Mouse (Mus musculus): Measurements from ENCODE around the gene Rplp2.

Rplp2 gene

DNA sequence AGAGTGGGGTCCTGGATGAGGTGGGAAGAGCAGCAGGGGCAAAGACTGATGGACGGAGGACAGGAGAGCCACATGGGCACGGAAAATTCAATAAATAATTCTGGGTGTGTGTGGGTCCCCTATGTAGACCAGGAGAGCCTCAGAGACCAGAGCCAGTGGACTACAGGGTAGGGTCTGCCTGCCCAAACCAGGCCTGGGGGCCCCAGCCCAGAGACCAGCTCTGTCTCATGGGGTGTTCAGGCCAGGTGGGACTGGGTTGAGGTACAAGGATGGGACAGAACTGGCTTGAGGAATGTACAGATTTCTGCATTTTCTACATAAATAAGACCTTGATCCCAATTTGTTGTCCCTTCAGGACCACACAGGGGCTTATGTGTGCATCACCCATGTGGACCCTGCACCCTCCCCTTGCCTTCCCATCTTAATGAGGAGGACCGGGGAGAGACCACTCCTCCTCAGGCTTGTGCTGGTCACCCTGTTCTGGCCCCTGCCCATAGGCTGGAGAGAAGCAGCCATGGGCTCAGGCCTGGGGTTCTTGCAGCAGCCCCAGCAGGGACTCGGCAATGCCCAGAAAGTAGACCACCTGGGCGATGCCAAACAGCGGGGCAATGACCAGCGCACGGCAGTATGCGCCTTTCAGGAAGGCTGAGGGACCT is 16.5 kb upstream of the Rplp2 start:
- no peak for DNase-seq (ENCODE audit: low spot score in 2 of 2)

DNA sequence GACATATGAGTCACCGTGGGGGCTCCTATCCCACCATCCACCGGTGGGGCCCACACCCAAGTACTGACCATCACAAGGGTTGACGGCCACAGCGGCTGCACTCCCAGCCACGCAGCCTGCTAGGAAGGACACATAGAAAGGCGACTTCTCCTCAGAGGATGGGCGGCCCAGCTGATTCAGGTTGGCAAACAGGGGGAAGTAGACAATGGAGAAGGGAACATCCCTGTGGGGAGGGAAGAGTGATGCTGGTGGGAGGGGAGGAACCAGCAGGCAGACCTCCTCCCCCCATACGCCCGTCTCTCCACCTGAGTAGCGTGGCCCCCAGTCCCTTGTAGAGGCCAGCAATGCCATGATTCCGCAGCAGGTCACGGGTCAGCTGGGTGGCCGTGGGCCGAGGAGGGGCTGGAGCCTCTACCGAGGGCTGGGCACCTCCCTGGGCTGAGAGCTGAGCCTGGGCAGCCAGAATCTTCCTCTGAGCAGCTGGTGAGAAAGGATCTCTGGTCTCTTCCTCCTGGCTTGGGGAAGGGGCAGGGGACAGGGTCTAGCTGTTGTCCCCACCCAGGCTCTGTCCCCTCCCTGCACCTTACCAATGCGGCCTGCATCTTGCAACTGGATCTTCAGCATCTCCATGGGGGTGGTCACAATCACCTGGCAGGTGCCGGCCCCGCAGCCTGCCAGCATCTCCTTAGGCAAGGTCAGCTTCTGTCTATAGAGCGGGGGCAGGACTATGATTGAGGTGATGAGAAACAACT is 15.6 kb upstream of the Rplp2 start:
- DNase-seq (ENCODE audit: low spot score in 2 of 2) = no peak

GRCm38 (mm10) chr7:141432186-141432611 is 15.0 kb upstream of the Rplp2 start:
- no peak for DNase-seq (ENCODE audit: low spot score in 2 of 2)

- DNase-seq (ENCODE audit: low spot score in 2 of 2) = no peak
Measured at GRCm38 (mm10) chr7:141432741-141433516, 14.2 kb upstream of the Rplp2 start.

- DNase-seq (ENCODE audit: low spot score in 2 of 2) = no peak
Measured at GRCm38 (mm10) chr7:141433517-141434400, 13.4 kb upstream of the Rplp2 start.

DNA sequence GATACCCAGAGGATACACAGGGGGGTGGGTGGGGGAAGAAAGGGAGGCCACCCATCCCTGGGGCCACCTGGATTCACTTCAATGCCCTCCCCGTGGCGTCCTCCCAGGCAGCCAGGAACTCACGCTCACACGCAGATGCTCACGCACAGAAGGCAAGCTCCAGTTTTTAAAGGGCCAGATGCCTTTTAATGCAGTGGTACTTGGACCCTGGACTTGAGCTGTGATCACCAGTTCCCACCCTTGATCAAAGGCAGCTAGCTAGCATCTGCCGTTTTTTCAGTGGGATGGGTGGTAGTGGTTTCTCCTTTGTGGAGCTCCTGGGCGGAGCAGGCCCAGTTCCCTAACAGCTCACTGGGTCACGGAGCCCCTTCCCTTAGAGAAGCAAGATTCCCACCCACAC is 12.7 kb upstream of the Rplp2 start:
- no peak for DNase-seq (ENCODE audit: low spot score in 2 of 2)

GRCm38 (mm10) chr7:141435129-141435855 is 11.9 kb upstream of the Rplp2 start:
- peak in 1 of 2 experiments; percentile 64 for DNase-seq (ENCODE audit: low spot score in 2 of 2)

DNA sequence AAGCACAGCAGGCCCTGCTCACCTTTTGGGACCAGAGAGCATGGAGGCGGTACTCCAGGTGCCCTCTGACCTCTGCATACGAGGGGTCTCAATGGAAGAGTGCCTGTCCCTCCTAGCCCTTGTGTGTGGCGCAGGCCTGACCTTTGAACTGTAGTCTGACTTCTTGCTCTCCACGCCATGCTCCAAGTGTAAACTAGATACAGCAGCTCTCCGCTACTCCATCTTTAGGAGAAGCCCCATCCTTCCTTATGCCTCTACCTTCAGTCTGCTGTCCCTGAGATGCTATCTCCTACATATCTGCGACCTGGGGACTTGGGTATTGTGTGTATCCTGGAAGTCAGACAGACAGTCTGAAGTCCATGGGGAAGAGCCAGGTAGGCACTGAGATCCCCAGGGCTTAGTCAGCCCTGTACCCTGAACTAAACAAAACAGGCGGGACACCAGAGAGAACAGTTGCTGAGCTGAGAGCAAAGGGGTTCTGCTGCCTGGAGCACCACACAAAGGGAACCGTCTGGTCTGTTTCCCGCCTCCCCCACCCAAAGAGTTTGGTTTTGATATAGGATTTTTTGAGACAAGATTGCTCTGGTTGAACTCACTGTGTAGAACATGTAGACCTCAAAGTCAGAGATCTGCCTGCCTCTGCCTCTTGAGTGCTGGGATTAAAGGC is 11.2 kb upstream of the Rplp2 start:
- no peak for DNase-seq (ENCODE audit: low spot score in 2 of 2)

- no peak for DNase-seq (ENCODE audit: low spot score in 2 of 2)
Measured at GRCm38 (mm10) chr7:141436523-141436892, 10.7 kb upstream of the Rplp2 start.

DNA sequence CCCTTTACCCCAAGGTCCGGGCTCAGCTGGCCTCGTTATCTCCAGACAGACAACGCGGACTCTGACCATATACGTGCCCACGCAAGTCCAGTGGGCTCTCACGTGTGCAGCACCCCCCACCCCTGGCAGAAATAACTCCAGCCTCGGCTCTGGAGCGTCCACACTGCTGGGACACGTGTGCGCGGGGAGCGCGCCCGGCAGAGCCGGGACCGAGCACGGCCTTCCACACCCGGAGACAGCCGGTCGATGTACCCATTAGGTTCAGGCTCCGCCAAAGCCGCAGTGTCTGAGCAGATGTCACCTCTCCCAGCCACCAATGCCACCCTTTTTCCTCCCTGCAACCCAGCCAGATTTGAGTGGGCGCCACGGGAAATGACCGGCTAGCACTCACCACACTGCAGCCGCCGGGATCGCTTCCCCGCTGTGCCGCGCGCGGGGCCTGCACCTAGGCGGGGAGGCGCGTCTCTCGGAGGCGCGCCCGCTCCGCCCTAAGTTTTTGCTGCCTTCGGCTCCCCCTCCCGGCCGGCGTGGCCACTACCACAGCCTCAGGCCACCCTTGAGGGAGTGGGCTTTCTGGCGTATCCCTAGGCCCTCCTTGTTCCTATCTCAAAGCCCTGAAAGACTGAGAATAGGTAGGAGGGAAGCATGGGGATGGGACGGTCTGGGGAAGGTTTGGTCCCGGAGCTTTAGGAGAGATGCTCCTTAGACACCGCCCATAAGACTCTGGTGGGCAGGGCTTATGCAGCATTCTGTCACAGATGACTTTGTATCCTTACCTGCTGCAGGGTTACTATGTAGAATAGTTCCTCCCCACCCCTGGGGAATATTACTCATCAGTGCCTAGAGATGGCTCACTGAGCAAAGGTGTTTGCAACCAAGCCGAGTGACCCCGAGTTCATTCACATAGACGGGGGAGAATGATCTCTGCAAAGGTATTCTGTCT is 9.7 kb upstream of the Rplp2 start, which contains the start of gene Slc25a22:
TSS of gene Slc25a22 (minus strand) at position 715 of the 943 bp plus-strand sequence.
- DNase-seq (ENCODE audit: low spot score in 2 of 2) = peak; percentile 75 to 83

DNA sequence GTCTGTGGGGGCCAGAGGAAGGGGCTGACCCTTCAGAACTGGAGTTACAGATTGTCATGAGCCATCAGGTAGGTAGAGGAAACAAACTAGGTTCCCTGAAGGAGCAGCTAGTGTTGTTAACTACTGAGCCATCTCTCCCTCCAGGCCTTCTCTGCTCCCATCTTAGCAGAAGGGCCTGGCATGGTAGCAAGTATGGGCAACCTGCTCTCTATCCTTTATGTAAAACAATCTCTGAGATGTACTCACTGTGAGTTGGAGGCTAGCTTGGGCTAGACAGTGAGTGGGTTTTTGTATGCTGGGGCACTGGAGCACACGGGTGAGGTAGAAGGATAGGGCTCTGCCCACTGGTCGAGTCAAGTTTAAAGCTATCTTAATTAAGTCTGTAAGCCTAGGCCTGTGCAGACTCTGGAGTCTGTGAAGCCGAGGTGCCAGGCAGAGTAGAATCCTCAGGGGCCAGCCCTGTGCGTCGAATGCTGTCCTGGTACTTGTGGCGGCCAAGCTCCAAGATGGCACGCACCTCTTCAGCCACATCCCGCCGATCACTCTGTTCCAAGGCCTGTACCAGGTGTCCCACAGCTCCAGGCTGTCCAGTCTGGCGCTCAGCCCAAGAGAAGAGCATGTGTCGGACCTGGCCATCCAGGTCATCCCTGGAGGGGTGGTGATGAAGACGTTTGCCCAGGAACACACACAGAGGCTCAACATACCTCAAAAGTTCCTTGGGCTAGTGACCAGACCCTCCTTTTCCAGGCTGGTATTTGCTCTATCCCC is 8.8 kb upstream of the Rplp2 start:
- DNase-seq (ENCODE audit: low spot score in 2 of 2) = no peak

- no peak for DNase-seq (ENCODE audit: low spot score in 2 of 2)
Measured at GRCm38 (mm10) chr7:141439140-141439679, 8.0 kb upstream of the Rplp2 start.

- DNase-seq (ENCODE audit: low spot score in 2 of 2) = no peak
Measured at GRCm38 (mm10) chr7:141439811-141440210, 7.4 kb upstream of the Rplp2 start.

- peak in 1 of 2 experiments; percentile 46 for DNase-seq (ENCODE audit: low spot score in 2 of 2)
Measured at GRCm38 (mm10) chr7:141440613-141441012, 6.6 kb upstream of the Rplp2 start.

GRCm38 (mm10) chr7:141441460-141441859 is 5.7 kb upstream of the Rplp2 start:
- no peak for DNase-seq (ENCODE audit: low spot score in 2 of 2)

- DNase-seq (ENCODE audit: low spot score in 2 of 2) = no peak
Measured at GRCm38 (mm10) chr7:141442199-141442598, 5.0 kb upstream of the Rplp2 start.

GRCm38 (mm10) chr7:141443081-141443821 is 3.9 kb upstream of the Rplp2 start:
- no peak for DNase-seq (ENCODE audit: low spot score in 2 of 2)
